Mouse (Mus musculus): ENCODE results near the gene Eda.
"Not testable (repeated sequence)": the region's sequence is repeated elsewhere in the genome, so short reads cannot be mapped to it uniquely, and the experiment has no call there.

The Eda gene

DNA sequence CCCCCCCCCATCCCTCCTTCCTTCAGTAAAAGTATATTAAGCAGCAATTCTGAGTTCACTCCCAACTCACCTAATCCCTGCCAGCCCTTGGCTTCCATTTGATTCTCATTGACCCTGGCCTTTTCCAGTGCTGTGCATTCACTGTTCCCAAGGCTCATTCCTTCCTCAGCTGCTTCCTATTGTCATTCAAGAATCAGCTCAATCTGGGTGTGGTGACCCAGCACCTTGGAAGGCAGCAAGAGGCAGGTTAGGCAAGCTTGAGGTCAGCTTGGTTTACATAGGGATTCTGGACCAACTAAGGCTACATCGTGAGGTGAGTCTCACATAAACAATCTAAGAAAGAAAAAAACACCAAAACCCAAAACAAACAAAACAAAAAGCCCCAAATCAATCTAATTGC is 433.8 kb downstream of the Eda start:
- DNase-seq (ENCODE audit: low spot score): no peak

DNA sequence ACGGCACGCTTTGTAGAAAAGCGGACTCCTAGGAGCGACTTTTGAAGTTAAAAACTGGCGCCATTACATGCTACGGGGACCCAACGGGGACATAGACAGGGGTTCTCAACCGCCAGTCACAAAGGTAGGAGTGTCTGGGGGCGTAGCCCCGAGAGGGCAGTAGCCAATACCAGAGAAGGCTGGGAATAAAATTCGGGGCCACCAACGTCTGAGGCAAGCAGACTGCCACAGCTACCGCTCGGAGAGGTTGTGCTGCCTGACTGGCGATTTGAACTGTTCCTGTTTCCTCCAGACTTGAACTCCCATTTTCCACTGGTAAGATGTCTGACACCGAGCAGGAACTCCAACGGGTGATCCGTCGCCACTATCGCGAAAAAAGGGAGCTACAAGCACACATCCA is 453.3 kb downstream of the Eda start, which contains the start of gene Otud6a:
Otud6a (plus strand) TSS at position 321 of the 400 bp plus-strand sequence.
- DNase-seq (ENCODE audit: low spot score): peak; percentile 82

DNA sequence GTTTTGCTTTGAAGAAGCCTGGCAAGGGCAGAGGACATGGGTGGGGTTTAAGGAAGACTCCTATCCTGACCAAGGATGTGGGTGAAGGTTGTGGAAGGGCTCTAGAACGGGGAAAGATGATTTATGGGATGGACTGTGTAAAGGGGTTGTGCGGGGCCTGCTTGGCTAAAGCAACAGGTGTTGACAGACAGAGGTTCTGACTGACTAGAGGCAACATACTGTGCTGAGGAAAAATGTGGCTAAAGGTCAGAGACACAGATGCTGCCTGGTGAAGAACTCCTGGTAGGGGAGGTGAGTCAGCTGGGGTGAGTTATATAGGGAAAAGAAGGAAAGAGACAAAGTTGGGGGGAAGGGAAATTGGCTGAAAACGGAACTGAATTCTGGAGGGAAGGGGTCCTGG is 456.9 kb downstream of the Eda start:
- no peak for DNase-seq (ENCODE audit: low spot score)

DNA sequence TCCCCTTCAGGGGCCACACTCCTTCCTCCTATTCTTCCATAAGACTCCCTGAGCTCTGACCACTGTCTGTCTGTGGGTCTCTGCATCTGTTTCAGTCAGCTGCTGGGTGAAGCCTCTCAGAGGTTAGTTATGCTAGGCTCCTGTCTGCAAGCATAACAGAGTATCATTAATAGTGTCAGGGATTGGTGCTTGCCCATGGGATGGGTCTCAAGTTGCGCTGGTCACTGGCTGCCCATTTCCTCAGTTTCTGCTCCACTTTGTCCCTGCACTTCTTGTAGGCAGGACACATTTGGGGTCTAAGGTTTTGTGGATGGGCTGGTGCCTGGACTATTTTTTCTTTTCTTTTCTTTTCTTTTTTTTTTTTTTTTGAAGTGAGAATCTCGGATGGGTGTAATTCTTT is 467.2 kb downstream of the Eda start, which contains the start of gene Awat2:
Awat2 (minus strand) TSS at position 101 of the 400 bp plus-strand sequence.
- DNase-seq (ENCODE audit: low spot score): not testable (repeated sequence)

DNA sequence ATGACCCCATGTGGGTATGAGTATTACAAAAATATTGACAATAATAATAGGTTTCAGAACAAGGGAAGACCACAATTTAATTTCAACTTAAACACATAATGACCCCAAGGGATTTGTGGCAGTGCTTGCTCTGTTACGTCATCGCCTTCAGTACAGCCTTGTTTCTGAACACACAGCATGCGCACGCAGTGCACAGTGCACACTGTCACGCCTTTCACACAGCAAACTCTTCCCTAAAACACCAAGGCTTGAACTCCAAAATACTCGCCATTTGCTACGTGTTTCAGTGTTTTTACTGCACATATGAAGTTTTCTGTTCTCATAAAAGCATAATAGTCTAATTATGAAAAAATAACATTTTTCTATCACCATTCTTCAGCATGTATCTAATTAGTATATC is 468.1 kb downstream of the Eda start:
- no peak for DNase-seq (ENCODE audit: low spot score)
